Mouse (Mus musculus): ENCODE measurements around the gene Add1. TPM values are rescaled to one million over a fixed set of nuclear protein-coding genes. Genes with fewer than 3 reads are reported as not detected.

Gene Add1
- polyA plus RNA-seq, 1 experiment from 2014 or later: 149 TPM

GRCm38 (mm10) chr5:34635665-34636192 is 62.3 kb downstream of the Add1 start:
- Histone ChIP-seq H3K4me2 (ENCODE audit: low read depth, severe bottlenecking) (peak overlapping the region; percentile 89), H3K4me1 (ENCODE audit: control insufficient read depth, insufficient read depth, low read length) (peaks cover 7% of the 10 kb centered on the region), H3K9ac (ENCODE audit: low read length) (peak overlapping the region; percentile 77), H3K27me3 (ENCODE audit: control insufficient read depth, insufficient read depth, low read length) (no peaks in the 10 kb centered on the region), H3K9me3 (ENCODE audit: control insufficient read depth, low read length) (no peaks in the 10 kb centered on the region), H3K27ac (replicated peaks; ENCODE audit: low read depth, low read length) (no peak overlapping the region), H3K4me3 (ENCODE audit: low read depth, low read length) (peak overlapping the region; percentile 58), H3K36me3 (ENCODE audit: control insufficient read depth, insufficient read depth, low read length) (peaks cover 18% of the 10 kb centered on the region; the same call in 1 of the 2 replicates)
- ATAC-seq (ENCODE audit: insufficient number of reproducible peaks, low FRiP score, low TSS enrichment, low read depth): no peak
- no peak for DNase-seq (ENCODE audit: low spot score)
- WGBS: 61% methylated on average over 10 of the region's 10 CpGs

GRCm38 (mm10) chr5:34636481-34637287 is 63.2 kb downstream of the Add1 start, which contains the start of gene Mfsd10:
TSS of gene Mfsd10 (minus strand) at chr5:34637212.
- peak within 1 kb of the TSS; percentile 58 for H3K4me3 ChIP-seq (ENCODE audit: low read depth, low read length)
- ATAC-seq (ENCODE audit: insufficient number of reproducible peaks, low FRiP score, low TSS enrichment, low read depth) (peak; percentile 79), DNase-seq (ENCODE audit: low spot score) (peak; percentile 84)
- H3K27ac ChIP-seq (replicated peaks; ENCODE audit: low read depth, low read length): peak within 1 kb of the TSS; percentile 63
- under 1% methylated on average over 48 of the region's 48 CpGs for WGBS
- H3K36me3 ChIP-seq (ENCODE audit: control insufficient read depth, insufficient read depth, low read length): peaks cover 15% of the 10 kb centered on the region; the same call in 1 of the 2 replicates
- H3K4me1 ChIP-seq (ENCODE audit: control insufficient read depth, insufficient read depth, low read length): peaks cover 7% of the 10 kb centered on the region
- no peaks in the 10 kb centered on the region for H3K27me3 ChIP-seq (ENCODE audit: control insufficient read depth, insufficient read depth, low read length)
- H3K4me2 ChIP-seq (ENCODE audit: low read depth, severe bottlenecking): peak within 1 kb of the TSS; percentile 89
- H3K9ac ChIP-seq (ENCODE audit: low read length): peak within 1 kb of the TSS; percentile 77
- H3K9me3 ChIP-seq (ENCODE audit: control insufficient read depth, low read length): no peaks in the 10 kb centered on the region

- H3K9ac ChIP-seq (ENCODE audit: low read length): peak overlapping the region; percentile 77
- peaks cover 7% of the 10 kb centered on the region for H3K4me1 ChIP-seq (ENCODE audit: control insufficient read depth, insufficient read depth, low read length)
- 82% methylated on average over 7 of the region's 7 CpGs for WGBS
- H3K27me3 ChIP-seq (ENCODE audit: control insufficient read depth, insufficient read depth, low read length): no peaks in the 10 kb centered on the region
- no peak overlapping the region for H3K27ac ChIP-seq (replicated peaks; ENCODE audit: low read depth, low read length)
- peak overlapping the region; percentile 58; the same call in 1 of the 2 replicates for H3K4me3 ChIP-seq (ENCODE audit: low read depth, low read length)
- peaks cover 15% of the 10 kb centered on the region; the same call in 1 of the 2 replicates for H3K36me3 ChIP-seq (ENCODE audit: control insufficient read depth, insufficient read depth, low read length)
- no peak for ATAC-seq (ENCODE audit: insufficient number of reproducible peaks, low FRiP score, low TSS enrichment, low read depth)
- H3K4me2 ChIP-seq (ENCODE audit: low read depth, severe bottlenecking): peak overlapping the region; percentile 89; the same call in 1 of the 2 replicates
- no peak for DNase-seq (ENCODE audit: low spot score)
- H3K9me3 ChIP-seq (ENCODE audit: control insufficient read depth, low read length): no peaks in the 10 kb centered on the region
Measured at GRCm38 (mm10) chr5:34637591-34638156, 64.2 kb downstream of the Add1 start.

DNA sequence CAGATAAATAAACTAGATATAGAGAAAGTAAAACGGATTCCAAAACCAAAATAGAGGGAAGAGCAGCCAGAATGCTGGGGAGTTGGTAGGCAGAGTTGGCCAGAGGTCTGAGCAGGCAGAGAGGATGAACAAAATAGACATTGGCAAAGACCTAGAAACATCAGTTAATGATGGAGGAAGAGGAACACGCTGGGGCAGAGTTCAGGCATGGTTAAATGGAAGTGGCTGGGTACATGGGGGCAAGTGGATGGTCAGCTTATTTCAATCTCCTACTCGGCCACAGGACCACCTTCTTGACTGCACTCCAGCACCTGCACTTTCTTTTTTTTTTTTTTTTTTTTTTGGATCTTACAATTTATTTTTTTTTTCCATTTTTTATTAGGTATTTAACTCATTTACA is 68.5 kb downstream of the Add1 start:
- Histone ChIP-seq H3K36me3 (ENCODE audit: control insufficient read depth, insufficient read depth, low read length) (peaks cover 26% of the 10 kb centered on the region; the same call in 1 of the 2 replicates), H3K9ac (ENCODE audit: low read length) (no peak overlapping the region), H3K27me3 (ENCODE audit: control insufficient read depth, insufficient read depth, low read length) (no peaks in the 10 kb centered on the region), H3K4me3 (ENCODE audit: low read depth, low read length) (no peak overlapping the region), H3K4me2 (ENCODE audit: low read depth, severe bottlenecking) (no peak overlapping the region), H3K4me1 (ENCODE audit: control insufficient read depth, insufficient read depth, low read length) (peaks cover 4% of the 10 kb centered on the region; the same call in 1 of the 2 replicates), H3K27ac (replicated peaks; ENCODE audit: low read depth, low read length) (no peak overlapping the region), H3K9me3 (ENCODE audit: control insufficient read depth, low read length) (no peaks in the 10 kb centered on the region)
- DNase-seq (ENCODE audit: low spot score) (no peak), ATAC-seq (ENCODE audit: insufficient number of reproducible peaks, low FRiP score, low TSS enrichment, low read depth) (no peak)
- 92% methylated on average over 3 of the region's 3 CpGs for WGBS

DNA sequence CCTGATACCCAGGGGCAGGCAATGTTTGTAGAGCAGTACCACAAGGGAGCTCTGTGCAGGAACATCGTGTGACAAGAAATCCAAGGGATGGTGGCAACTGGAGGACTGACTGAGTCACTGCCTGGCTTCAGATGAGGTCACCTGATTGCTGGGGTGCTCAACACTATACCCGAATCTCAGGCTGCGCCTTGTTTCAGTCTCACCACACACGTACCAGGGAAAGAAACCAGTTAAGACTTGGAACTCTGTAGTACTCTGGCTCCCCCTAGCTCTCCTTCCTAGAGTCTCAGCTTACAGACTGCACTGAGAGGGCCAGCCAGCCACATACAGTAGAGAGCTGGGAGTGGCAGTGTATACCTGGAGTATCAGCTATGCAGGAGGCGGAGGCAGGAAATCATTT is 69.5 kb downstream of the Add1 start:
- Histone ChIP-seq H3K4me2 (ENCODE audit: low read depth, severe bottlenecking) (no peak overlapping the region), H3K27ac (replicated peaks; ENCODE audit: low read depth, low read length) (no peak overlapping the region), H3K36me3 (ENCODE audit: control insufficient read depth, insufficient read depth, low read length) (peaks cover 32% of the 10 kb centered on the region; the same call in 1 of the 2 replicates), H3K27me3 (ENCODE audit: control insufficient read depth, insufficient read depth, low read length) (no peaks in the 10 kb centered on the region), H3K9me3 (ENCODE audit: control insufficient read depth, low read length) (no peaks in the 10 kb centered on the region), H3K9ac (ENCODE audit: low read length) (no peak overlapping the region), H3K4me1 (ENCODE audit: control insufficient read depth, insufficient read depth, low read length) (no peaks in the 10 kb centered on the region), H3K4me3 (ENCODE audit: low read depth, low read length) (no peak overlapping the region)
- ATAC-seq (ENCODE audit: insufficient number of reproducible peaks, low FRiP score, low TSS enrichment, low read depth) (0 out of 2 replicates have a peak, but pooled peaks have one; percentile 51), DNase-seq (ENCODE audit: low spot score) (peak; percentile 30)
- WGBS: 79% methylated on average over 5 of the region's 5 CpGs

GRCm38 (mm10) chr5:34647581-34647980 is 74.1 kb downstream of the Add1 start:
- H3K4me3 ChIP-seq (ENCODE audit: low read depth, low read length): no peak overlapping the region
- DNase-seq (ENCODE audit: low spot score) (peak; percentile 80), ATAC-seq (ENCODE audit: insufficient number of reproducible peaks, low FRiP score, low TSS enrichment, low read depth) (no peak)
- no peak overlapping the region for H3K27ac ChIP-seq (replicated peaks; ENCODE audit: low read depth, low read length)
- no peaks in the 10 kb centered on the region for H3K9me3 ChIP-seq (ENCODE audit: control insufficient read depth, low read length)
- H3K4me2 ChIP-seq (ENCODE audit: low read depth, severe bottlenecking): no peak overlapping the region
- 55% methylated on average over 4 of the region's 4 CpGs for WGBS
- H3K9ac ChIP-seq (ENCODE audit: low read length): no peak overlapping the region
- no peaks in the 10 kb centered on the region for H3K4me1 ChIP-seq (ENCODE audit: control insufficient read depth, insufficient read depth, low read length)
- H3K27me3 ChIP-seq (ENCODE audit: control insufficient read depth, insufficient read depth, low read length): no peaks in the 10 kb centered on the region
- peaks cover 42% of the 10 kb centered on the region; the same call in 1 of the 2 replicates for H3K36me3 ChIP-seq (ENCODE audit: control insufficient read depth, insufficient read depth, low read length)

GRCm38 (mm10) chr5:34652961-34653360 is 79.5 kb downstream of the Add1 start:
- Histone ChIP-seq H3K4me1 (ENCODE audit: control insufficient read depth, insufficient read depth, low read length) (no peaks in the 10 kb centered on the region), H3K27me3 (ENCODE audit: control insufficient read depth, insufficient read depth, low read length) (no peaks in the 10 kb centered on the region), H3K27ac (replicated peaks; ENCODE audit: low read depth, low read length) (no peak overlapping the region), H3K4me3 (ENCODE audit: low read depth, low read length) (no peak overlapping the region), H3K9me3 (ENCODE audit: control insufficient read depth, low read length) (no peaks in the 10 kb centered on the region), H3K4me2 (ENCODE audit: low read depth, severe bottlenecking) (no peak overlapping the region), H3K36me3 (ENCODE audit: control insufficient read depth, insufficient read depth, low read length) (peaks cover 33% of the 10 kb centered on the region), H3K9ac (ENCODE audit: low read length) (no peak overlapping the region)
- DNase-seq (ENCODE audit: low spot score) (no peak), ATAC-seq (ENCODE audit: insufficient number of reproducible peaks, low FRiP score, low TSS enrichment, low read depth) (no peak)
- WGBS: 93% methylated on average over 5 of the region's 5 CpGs

- no peak for ATAC-seq (ENCODE audit: insufficient number of reproducible peaks, low FRiP score, low TSS enrichment, low read depth)
- Histone ChIP-seq H3K9me3 (ENCODE audit: control insufficient read depth, low read length) (no peaks in the 10 kb centered on the region), H3K4me3 (ENCODE audit: low read depth, low read length) (no peak overlapping the region), H3K36me3 (ENCODE audit: control insufficient read depth, insufficient read depth, low read length) (peaks cover 29% of the 10 kb centered on the region), H3K27me3 (ENCODE audit: control insufficient read depth, insufficient read depth, low read length) (no peaks in the 10 kb centered on the region), H3K4me2 (ENCODE audit: low read depth, severe bottlenecking) (no peak overlapping the region), H3K27ac (replicated peaks; ENCODE audit: low read depth, low read length) (no peak overlapping the region), H3K4me1 (ENCODE audit: control insufficient read depth, insufficient read depth, low read length) (peaks cover 2% of the 10 kb centered on the region; the same call in 1 of the 2 replicates), H3K9ac (ENCODE audit: low read length) (no peak overlapping the region)
- 92% methylated on average over 9 of the region's 9 CpGs for WGBS
- DNase-seq (ENCODE audit: low spot score): no peak
Measured at GRCm38 (mm10) chr5:34654881-34655280, 81.4 kb downstream of the Add1 start.
